Mouse (Mus musculus) right cerebral cortex, postnatal 14 days (tissue): ENCODE data around the gene Tmem178b.

Source experiments
- DNase-seq: peaks from one replicate; pipeline ENCODE4 v3.0.0; 2022

Gene Tmem178b

DNA sequence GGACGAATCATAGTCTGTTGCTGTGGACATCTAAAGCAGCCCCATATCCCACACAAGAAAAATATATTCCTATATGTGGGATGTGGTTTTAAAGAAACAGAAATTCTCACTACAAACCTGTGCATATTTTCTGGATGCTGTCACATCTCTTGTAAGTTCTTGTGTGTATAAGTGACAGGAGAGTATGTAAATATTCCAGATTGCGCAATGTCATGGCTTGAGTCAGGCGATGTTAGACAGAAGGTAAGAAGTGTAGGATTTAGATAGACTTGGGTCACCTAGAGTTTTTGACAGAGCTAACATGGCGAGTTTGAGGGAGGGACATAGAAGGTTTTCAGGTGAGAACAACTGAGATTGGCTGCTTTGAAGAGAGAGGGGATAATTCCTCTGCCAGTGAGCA, 228.7 kb downstream of the Tmem178b start:
- DNase-seq, result no peak

DNA sequence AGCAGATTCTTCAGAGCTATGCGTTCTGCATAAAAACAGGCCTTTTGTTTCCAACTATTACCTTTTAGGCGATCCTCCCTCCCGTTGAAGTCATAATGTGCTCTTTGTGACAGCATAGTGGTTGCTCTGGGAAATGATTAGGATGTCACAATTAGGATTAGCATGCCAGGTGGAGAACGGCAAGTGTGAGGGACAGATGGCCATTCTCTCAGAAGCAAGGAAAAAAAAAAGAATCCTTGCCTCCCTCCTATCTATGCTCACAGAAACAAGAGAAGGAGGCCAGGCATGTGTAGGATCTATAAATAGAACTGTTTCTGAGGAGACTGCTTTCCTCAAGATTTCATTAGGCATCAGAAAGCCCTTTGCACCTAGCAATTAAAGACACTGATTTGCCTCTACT, 229.8 kb downstream of the Tmem178b start:
- no peak for DNase-seq

DNA sequence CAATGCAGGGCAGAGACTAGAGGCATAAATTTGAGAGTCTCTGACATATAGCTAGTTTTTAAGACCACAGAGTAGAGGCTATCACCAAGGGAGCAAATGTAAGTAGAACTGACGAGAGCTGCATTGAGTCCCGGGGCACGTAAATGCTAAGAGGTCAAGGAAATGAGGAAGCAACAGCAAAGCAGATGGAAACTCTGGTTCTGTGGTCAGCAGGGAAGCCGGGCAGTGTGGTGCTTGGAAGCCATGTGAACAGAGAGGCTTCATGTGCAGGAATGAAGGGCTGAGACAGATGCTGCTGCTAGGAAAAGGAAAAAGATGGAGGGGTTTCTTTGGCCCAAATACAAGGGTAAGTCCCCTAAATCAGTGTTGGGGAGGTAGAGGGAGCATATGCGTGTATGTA, 237.0 kb downstream of the Tmem178b start:
- DNase-seq, result no peak

DNA sequence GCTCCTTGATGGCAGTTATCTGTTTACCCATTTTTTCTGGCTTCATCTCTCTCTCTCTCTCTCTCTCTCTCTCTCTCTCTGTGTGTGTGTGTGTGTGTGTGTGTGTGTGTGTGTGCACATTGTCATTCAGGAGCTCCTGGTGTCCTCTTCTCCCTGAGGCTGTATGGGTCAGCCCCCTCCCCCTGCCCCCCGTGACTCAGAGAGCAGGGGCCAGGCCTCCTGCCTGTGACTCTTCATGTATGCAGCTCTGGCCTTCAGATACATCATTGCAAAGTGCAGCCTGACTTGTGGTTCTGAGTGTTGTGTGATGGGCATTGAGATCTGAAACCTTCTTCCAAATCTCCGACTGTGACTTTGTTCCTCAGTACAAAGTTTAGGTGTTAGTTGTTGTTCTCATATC, 237.7 kb downstream of the Tmem178b start:
- DNase-seq, result no peak

DNA sequence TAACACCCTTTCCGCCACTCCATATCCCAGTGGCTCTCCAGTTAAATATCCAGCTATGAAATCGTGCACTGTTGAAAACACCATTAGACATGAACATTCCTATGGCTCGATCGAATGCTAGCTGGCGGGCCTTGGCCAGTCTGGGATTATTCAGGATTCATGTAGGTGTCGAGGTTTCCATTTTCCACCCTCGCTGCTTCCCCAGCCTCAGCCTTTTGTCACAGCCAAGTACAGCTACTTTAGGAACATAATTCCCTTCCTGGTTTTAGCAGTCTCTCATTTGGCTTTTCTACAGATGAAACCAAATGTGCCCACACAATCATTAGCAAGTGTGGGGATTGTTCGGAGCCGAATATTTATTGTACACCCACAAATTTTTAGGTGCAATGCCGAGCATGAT, 239.4 kb downstream of the Tmem178b start:
- no peak for DNase-seq

DNA sequence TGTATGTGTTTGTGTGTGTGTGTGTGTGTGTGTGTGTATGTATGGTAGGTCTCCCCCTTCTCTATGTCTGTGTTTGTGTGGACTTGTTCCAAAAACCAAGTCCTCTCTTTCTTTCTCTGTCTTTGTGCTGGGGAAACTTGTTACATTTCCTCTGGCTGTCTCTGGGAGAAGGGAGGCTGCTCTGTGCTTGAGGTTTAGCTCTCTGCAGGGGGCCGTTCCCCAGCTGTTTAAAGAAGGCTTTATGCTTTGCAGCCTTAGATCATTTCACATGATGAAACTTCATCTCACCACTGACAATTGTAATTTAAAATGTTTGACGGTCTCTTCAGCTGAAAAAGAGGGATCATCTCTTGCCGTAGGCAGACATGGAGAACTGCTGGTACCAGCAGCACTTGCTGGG, 243.2 kb downstream of the Tmem178b start:
- no peak for DNase-seq

DNA sequence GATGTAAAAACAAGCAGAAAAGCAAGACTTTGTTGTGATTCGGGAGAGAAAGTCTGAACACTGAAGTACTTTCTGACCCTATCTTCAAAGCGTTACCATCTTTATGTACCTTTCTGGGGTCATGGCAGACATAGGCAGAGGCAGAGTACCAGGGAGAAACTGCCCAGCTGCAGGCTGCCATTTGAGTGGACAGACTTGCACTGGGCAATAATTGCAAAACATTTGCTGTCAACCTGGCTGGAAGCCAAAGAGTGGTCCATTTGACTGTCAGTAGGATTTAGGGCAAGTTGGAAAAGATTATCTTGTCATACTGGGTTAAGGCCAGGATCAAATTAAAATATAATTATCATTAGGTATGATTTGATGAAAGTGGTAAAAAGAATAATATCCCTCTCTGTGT, 247.1 kb downstream of the Tmem178b start:
- DNase-seq, result no peak

DNA sequence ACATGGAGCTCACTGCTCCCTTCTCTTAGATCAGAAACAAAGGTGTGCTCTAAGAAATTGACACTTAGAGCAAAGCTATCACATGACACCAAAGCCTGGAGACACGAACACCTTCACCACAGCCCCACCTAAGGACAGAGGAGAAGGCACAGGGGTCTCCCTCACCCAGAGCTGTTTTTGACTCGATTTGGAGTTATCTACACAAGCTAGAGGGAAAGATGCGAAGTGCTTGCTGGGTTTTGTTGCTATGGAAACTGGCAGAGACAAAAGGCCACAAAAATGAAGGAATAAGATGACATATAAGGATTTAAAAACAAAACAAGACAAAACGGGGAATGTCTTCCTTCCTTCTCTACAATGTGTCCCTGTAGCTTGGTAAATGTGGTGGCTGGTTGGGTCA, 248.4 kb downstream of the Tmem178b start:
- no peak for DNase-seq

DNA sequence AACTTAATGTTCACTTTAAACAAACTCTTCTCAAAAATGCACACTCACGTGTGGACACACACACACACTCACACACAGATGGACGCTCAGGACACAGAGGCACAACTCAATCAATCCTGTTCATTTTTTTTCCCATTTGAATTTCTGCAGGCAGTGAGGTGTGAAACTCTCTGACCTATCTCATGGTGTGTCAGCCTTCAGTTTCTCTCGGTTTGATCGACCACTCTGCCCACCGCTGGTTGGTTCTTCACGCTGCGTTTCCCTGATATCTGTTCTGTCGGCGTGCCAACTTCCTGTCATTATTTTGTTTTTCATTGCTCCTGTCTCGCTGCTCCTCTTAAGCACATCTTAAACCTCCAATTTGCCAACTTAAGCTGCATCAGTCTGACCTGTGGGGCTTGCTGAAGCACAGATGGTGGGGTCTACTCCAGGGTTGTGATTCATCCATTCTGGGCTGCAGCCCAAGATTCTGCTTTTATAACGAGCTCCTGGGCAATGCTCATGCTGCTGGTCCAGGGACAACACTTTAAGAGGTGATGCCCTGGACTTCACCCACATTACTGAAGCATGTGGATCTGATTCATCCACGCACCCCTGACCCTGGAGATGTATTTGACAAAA, 250.1 kb downstream of the Tmem178b start:
- peak; percentile 13 for DNase-seq

DNA sequence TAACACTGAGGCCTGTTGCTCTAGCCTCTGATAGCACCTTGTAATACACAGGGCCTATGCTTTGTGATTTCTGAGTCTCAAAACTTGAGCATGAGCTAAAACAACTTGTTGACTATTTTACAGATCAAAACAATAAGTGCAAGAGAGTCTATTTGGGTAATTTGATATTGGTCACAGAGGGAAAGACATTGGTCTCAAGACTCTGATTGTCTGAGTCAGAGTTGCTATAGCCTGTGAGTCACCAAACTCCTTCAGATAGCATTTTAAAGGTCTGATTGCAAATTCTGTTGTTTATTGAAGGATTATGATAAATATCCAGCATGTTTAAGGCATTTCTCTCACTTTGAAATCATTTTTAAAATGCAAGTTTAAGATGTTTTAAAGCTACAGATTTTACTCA, 250.9 kb downstream of the Tmem178b start:
- DNase-seq, result no peak

DNA sequence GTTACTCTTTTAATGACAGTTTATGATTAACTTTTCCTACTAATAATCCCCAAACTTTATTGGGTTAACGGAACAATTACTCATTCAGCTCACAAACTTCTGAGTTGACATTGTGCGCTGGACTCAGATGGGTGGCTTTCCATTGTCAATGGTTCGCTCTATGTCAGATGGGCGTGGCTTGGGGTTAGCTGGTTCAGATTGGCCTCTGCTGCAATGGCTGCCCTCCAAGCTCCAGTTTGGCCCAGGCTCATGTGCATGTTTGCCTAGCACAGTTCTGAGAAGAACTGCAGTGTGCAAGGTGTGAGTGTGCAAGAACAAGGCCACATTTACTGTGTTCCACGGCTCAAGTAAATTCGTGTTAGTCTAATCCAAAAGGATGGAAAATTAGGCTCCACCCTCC, 255.6 kb downstream of the Tmem178b start:
- DNase-seq, result no peak

DNA sequence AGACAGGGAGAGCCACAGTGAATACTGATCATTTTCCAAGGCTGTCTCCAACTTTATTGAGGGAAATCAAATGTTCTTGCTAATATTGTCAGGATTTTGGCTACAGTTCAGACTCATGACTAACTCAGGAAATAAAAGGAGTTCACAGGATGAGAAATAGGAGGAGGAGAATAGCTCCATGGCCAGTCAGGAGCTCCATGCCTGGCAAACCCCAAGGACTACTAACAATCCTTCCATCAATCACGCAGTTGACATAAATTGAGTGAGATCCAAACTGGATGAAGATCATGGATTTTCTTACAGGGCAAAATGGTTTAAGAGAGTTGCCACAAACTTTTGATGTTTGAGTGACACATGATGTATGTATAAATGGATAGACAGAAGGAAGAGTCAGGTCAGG, 258.9 kb downstream of the Tmem178b start:
- no peak for DNase-seq

DNA sequence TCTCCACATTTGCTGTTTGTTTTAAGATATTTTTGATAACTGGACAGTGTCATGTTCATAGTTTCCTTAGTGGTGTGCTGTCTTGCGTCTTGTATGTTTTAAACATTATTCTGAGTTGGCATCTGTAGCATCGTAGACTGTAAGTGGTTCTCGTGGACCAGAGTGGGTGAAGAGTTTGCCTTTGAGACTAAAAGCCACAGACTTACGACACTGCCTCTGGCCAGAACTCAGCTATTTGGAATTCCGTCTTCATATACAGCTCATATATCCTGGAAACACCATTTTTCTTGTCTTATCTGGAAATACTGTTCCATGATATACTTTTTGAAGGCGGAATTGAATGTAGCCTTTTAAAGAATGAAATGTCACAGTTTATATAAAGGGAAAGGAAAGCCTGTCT, 260.4 kb downstream of the Tmem178b start:
- no peak for DNase-seq

DNA sequence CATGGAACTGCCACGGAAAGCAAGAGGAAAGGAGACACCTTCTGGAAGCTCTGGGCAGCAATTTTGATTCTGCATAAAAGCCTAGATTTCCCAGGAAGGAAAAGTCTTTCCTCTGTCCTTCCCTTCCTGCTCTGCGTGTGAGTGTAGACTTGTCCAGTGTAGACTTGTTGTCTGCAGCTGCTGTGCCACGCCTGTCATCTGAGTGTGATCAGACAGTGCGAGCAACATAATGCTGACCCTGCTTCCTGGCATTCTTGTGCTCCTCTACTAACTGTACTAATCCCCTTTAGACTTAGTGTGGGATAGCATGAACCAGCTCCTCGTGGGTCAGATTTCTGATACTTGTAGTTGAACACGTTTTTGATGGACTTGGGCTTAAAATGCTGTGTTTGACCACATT, 262.6 kb downstream of the Tmem178b start:
- DNase-seq, result no peak

DNA sequence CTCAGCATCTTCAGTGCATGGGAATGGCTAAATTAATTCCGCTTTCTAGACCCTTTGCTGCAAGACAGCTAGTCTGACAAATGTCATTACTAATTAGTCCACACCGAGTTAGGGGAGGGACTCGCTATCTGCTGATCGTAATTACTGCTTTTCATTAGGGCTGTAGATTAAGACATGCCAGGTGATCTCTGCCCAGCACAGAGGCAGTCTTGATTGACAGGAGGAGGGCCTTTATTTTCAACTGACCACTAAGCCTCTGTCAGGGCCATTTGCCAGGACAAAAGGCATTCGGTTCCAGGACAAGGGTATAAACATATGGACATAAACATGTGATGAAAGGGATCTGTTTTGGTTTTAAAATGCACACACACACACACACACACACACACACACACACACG, 264.3 kb downstream of the Tmem178b start:
- DNase-seq, result no peak

DNA sequence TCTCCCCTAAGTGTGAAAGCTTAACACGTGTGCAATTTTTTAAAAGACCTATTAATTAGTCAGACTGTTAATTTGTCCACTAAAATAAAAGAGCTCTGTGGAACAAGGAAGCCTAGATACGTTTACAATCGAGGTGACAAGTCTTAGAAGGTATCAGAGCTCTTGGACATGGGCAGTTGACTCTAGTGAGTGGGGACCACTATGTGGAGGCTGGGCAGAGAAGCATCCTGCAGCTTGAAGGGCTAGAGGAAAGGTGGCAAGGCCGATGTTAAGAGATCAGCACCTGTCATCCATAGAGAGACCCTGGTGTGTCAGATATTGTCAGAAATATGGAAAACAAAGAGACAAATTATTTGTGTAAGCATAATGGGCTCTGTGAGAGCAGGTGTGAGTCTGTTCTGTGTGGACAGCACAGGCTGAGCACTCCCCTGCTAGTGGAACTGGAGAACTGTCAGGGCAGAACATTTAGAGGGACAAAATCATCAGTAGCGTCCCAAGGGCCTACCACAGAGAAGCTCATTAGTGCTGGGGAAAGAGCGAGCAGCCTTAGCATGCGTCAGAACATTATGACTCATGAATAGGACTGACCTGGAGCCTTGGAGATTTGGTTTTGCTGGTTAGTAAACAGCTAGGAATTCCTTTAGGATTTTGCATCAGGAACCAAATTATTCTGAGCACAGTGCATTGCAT, 264.9 kb downstream of the Tmem178b start:
- no peak for DNase-seq

DNA sequence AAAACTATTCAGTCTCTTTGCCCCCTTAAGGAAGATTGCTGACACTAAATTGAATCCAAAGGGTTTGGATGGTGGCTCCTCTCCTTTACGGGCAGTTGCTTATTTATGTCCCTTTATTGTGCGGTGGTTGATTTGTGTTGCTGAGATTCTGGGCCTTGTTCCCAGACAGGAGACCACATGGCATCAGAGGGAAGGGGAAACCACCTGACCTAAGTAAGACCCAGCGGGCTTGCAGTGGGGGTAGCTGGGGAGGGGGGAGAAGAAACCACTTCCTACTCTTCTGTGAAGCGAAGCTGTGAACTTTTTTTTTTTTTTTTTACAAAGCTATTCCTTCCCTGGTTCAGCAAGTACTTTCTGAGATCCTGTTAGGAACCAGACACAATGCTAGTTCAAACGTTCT, 269.5 kb downstream of the Tmem178b start:
- no peak for DNase-seq

DNA sequence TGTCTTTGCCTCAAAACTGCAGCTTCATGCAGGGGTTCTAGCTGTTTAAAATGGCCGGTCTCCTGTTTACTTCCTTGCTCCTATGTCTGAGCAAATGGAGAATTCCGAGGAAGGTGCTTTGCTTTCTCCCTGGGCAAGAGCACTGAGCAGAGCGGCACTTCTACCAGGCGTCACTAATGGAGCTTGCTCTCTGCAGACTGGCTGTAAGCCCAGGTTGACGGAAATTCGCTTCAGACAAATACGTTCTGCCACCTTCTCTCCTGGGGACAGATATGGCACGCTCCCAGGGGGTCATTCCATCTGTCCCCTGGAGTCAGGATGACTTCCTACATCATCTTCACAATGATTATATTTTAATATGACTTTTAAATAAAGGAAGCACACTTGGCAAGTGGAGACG, 271.3 kb downstream of the Tmem178b start:
- DNase-seq, result no peak

DNA sequence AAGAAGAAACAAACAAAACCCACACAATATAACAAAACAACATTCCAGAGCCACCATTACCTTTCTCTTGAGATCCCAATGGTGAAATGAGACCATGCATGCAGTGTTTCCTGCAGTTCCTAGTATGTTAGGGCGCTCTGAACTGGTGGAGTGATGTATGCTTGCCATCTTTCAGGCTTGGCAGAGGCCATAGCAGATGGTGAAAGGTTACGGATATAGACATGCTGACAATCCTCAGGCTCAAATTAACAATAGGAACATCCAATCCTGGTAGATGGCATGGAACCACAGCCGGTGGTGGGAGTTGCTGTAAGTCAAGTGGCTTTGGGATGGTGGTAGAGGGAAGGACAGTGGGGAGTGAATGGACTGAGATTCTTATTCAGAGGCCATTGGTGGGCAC, 272.5 kb downstream of the Tmem178b start:
- no peak for DNase-seq

DNA sequence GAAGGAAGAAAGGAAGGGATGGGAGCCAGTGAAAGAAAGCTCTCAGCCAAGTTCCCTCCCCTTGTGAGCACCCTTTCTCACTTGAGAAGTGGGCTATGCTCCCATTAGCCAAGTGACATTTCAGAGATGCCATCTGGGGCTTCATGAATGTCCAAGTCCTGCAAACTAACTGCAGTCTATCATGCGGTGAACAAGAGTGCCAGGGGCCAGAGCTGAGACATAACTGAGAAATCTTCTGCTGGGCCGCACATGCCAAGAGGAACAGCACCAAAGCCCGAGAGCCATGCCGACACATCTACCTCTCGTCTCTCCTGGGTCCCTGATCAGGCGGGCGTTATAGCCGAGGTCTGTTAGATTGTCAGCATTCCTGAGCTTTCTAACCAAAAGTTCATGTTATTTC, 279.2 kb downstream of the Tmem178b start:
- no peak for DNase-seq

DNA sequence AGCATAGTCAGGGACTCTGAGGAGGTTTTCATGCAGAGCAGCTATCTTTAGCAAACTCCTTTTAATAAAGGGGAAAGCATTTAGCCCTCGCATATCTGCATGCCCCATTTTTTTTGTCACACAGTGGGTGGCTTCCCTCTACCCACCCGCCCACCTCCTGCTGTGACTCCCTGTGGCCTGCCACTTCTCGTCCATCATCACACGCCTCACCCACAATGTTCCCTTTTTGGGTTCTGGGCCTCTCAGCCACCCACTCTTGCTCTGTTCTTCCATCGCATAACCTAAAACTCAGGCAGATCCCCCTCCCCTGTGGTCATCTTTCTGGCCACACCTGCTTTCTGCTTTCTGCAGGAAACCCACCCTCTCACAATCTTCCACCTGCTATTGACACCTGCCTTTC, 288.3 kb downstream of the Tmem178b start:
- no peak for DNase-seq

DNA sequence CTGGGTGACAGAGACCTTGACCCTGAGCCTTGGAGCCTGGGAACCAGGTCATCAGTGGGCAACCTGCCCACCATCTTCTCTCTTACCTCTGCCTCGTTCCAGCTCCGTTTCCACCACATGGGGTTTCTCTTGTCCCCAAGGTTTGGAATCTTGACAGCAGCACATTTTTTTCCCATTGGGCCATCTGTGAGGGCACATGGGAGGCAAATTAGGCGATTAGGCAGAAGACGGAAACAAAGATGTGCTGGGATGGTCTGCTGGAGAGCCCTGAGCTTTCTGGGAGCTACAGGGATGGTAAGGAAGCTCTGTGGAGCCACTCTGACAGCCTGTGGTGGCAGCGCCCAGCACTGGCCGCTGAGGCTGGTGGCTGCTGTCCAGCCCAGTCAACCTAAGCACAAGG, 300.5 kb downstream of the Tmem178b start:
- DNase-seq, result no peak

DNA sequence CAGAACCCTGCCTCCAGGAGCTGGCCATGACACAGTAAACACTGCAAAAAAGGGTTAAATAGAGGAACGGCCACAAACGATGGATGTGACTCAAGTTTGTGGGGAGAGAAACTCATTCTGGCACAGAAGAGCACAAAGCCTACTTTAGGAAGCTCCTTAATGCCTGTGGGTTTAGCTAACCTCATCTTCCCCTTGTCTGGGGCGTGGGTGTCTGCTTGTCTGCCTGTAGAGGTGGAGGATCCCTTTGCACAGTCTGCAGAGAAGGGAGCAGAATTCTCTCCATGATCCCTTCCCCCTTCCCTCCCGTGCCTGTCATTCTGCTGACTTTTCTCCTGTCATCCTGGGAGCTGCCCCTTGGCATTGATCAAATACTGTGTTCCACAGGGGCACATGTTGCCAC, 304.8 kb downstream of the Tmem178b start:
- no peak for DNase-seq

DNA sequence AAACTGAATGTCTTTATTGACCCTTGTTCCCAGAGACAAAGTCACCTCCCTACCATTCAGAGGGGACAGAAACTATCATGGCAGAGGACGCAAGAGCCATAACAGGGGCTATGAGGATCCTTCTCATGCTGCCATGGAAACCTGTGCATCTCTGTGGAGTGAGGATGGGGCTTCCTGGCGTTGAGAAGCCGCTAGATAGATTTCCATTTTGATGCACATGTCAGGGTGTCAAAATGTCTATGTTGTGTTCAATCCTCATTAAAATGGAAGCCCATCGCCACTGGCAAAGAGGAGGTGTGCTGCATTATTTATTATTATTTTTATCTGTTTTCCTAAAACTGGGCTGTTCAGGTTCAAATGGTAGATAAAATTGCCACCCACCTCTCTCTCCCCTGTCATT, 307.5 kb downstream of the Tmem178b start:
- DNase-seq, result no peak

DNA sequence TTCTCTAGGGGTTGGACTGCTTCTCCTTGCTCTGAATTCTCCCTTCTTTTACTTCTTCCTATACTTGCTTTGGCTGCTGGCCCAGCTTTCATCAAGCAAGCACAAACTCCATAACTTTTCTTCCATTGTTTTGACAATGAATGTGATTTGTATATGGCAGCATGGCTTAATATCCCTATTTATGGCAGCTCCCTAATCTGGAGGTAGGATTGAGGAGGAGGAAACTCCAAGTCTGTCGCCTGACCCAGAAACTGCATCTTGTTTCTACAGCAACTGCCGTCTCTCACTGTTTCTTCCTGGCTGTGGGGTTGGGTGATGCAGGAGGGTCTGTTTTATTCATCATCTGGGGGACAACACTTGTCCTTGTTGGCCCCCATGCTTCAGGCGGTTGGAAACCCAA, 327.6 kb downstream of the Tmem178b start:
- no peak for DNase-seq
